Mouse (Mus musculus) stomach, embryonic 15.5 days (tissue): ENCODE measurements around the gene Cox8b. TPM values are rescaled to one million over a fixed set of nuclear protein-coding genes. Genes with fewer than 3 reads are reported as not detected.
A peak's percentile ranks its signal among the peaks of the same experiment; 100 is the strongest.

Experiments
- ATAC-seq: fragments of 200-750 bp; cut with Nextera tagmentation; 2 replicates; pipeline ENCODE4 v1.8.0; 2017; ENCODE audit warnings: low read depth, moderate number of reproducible peaks, moderate TSS enrichment; ENCODE audit not compliant: insufficient read depth, low FRiP score
- H3K27ac ChIP-seq: fragments of 300-500 bp; sonication (generic); 2 replicates; pipeline ENCODE4 v1.5.1; 2015; ENCODE audit warnings: mild to moderate bottlenecking, inconsistent platforms
- H3K27me3 ChIP-seq: fragments of 300-500 bp; sonication (generic); replicated peaks from 2 replicates; pipeline ENCODE4 v1.6.1; 2015; ENCODE audit warnings: inconsistent platforms
- H3K36me3 ChIP-seq: fragments of 300-500 bp; sonication (generic); 2 replicates; pipeline ENCODE4 v1.6.1; 2015; ENCODE audit warnings: inconsistent platforms
- H3K4me1 ChIP-seq: fragments of 300-500 bp; sonication (generic); 2 replicates; pipeline ENCODE4 v1.6.1; 2015; ENCODE audit warnings: inconsistent platforms
- H3K4me2 ChIP-seq: fragments of 300-500 bp; sonication (generic); 2 replicates; pipeline ENCODE4 v1.6.1; 2015; ENCODE audit warnings: mild to moderate bottlenecking, inconsistent platforms
- H3K4me3 ChIP-seq: fragments of 300-500 bp; sonication (generic); replicated peaks from 2 replicates; pipeline ENCODE4 v1.5.1; 2015; ENCODE audit warnings: inconsistent platforms
- H3K9ac ChIP-seq: fragments of 300-500 bp; sonication (generic); 2 replicates; pipeline ENCODE4 v1.6.1; 2015; ENCODE audit warnings: inconsistent platforms
- H3K9me3 ChIP-seq: fragments of 300-500 bp; sonication (generic); 2 replicates; pipeline ENCODE4 v1.6.1; 2016; ENCODE audit warnings: inconsistent platforms
- WGBS: fragments of 180-500 bp; shearing (Covaris S2); methylation state at CpG from one replicate; pipeline ENCODE4 v1.1.7; 2015; 5-methylcytosine and 5-hydroxymethylcytosine counted together
- polyA plus RNA-seq: library from polyadenylated mRNA; unstranded; fragments of >200 nt; fragmentation: Nextera tagmentation; extraction: Ambion mirVana; gene quantifications from 2 replicates; pipeline ENCODE4 v1.2.1, GENCODE M21; 2015

The Cox8b gene
- polyA plus RNA-seq, result 0.76 and 2.6 TPM in 2 replicates

GRCm38 (mm10) chr7:140900220-140900619 is at the start of gene Cox8b:
TSS of gene Cox8b (minus strand) at chr7:140900446.
- Histone ChIP-seq H3K36me3 (peaks cover 22% of the 10 kb centered on the region), H3K9me3 (no peaks in the 10 kb centered on the region), H3K9ac (no peak within 1 kb of the TSS; the same call in 1 of the 2 replicates), H3K4me2 (no peak within 1 kb of the TSS), H3K27me3 (no peaks in the 10 kb centered on the region), H3K27ac (no peak within 1 kb of the TSS; the same call in 1 of the 2 replicates), H3K4me1 (no peaks in the 10 kb centered on the region), H3K4me3 (no peak within 1 kb of the TSS)
- ATAC-seq, result no peak
- 67% methylated on average over 10 of the region's 10 CpGs for WGBS

DNA sequence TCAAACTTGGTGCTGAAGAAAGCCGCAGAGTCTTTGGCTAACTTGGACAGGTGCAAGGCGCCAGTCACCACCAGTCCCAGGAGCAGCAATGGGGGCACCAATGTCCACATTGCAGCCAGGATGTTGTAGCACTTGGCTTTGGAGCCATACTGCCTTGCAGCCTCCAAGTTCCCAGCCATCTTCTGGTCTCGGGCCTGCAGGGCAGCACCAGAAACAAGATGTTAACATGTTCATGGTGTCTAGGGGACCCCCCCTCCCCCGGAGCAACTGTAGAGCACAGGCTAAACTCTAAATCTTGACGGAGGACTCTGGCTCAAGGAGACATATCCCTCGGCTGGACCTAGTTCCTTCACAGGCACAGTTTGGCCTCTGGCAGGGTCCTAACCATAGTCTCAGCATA is 49.0 kb upstream of the Cox8b start:
- H3K9me3 ChIP-seq, result no peaks in the 10 kb centered on the region
- peaks cover 25% of the 10 kb centered on the region for H3K36me3 ChIP-seq
- no peaks in the 10 kb centered on the region for H3K27me3 ChIP-seq
- 88% methylated on average over 6 of the region's 6 CpGs for WGBS
- H3K27ac ChIP-seq, result no peak overlapping the region; the same call in 1 of the 2 replicates
- H3K4me2 ChIP-seq, result no peak overlapping the region
- H3K4me3 ChIP-seq, result no peak overlapping the region
- no peak overlapping the region for H3K9ac ChIP-seq
- no peak for ATAC-seq
- peaks cover 35% of the 10 kb centered on the region for H3K4me1 ChIP-seq

GRCm38 (mm10) chr7:140948161-140948560 is 47.9 kb upstream of the Cox8b start:
- Histone ChIP-seq H3K4me2 (no peak overlapping the region), H3K27me3 (no peaks in the 10 kb centered on the region), H3K27ac (no peak overlapping the region), H3K4me3 (no peak overlapping the region), H3K36me3 (peaks cover 23% of the 10 kb centered on the region), H3K9me3 (no peaks in the 10 kb centered on the region), H3K9ac (no peak overlapping the region), H3K4me1 (peaks cover 28% of the 10 kb centered on the region)
- no peak for ATAC-seq
- WGBS, result 73% methylated on average over 8 of the region's 8 CpGs

DNA sequence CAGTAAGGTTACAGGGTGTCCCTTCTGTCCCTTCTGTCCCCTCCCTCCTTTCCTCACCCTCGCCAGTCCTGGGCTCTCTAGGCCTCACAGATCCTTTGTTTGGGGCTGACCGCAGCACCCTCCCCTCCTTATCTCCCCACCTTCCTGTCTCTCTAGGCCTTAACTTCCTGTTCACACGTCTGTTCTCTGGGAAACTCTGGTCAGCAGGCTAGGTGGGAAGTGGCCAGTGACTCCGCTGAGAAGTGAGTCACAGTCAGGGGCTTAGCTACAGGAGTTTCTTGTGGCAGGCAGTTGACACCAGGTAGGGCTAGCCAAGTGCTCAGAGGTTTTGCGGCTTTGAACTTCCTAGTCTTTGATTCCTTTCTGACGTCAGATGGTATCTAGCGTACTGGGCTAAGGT is 46.7 kb upstream of the Cox8b start:
- peaks cover 30% of the 10 kb centered on the region for H3K4me1 ChIP-seq
- H3K9me3 ChIP-seq, result no peaks in the 10 kb centered on the region
- 47% methylated on average over 7 of the region's 7 CpGs for WGBS
- no peak overlapping the region for H3K9ac ChIP-seq
- no peak overlapping the region for H3K4me2 ChIP-seq
- H3K36me3 ChIP-seq, result peaks cover 19% of the 10 kb centered on the region
- peak; percentile 5; the same call in 1 of the 2 replicates for ATAC-seq
- peak overlapping the region; percentile 35; the same call in 1 of the 2 replicates for H3K27ac ChIP-seq
- no peaks in the 10 kb centered on the region for H3K27me3 ChIP-seq
- H3K4me3 ChIP-seq, result no peak overlapping the region

- ATAC-seq, result no peak
- Histone ChIP-seq H3K36me3 (peaks cover 19% of the 10 kb centered on the region), H3K4me1 (peaks cover 24% of the 10 kb centered on the region), H3K27ac (peak overlapping the region; percentile 35; the same call in 1 of the 2 replicates), H3K9ac (no peak overlapping the region), H3K4me3 (no peak overlapping the region), H3K9me3 (no peaks in the 10 kb centered on the region), H3K4me2 (no peak overlapping the region), H3K27me3 (no peaks in the 10 kb centered on the region)
- 91% methylated on average over 10 of the region's 10 CpGs for WGBS
These were observed 46.1 kb upstream of the Cox8b start for GRCm38 (mm10) chr7:140946311-140946710.

- ATAC-seq, result no peak
- H3K9me3 ChIP-seq, result no peaks in the 10 kb centered on the region
- no peak overlapping the region for H3K9ac ChIP-seq
- peaks cover 19% of the 10 kb centered on the region for H3K36me3 ChIP-seq
- H3K27ac ChIP-seq, result no peak overlapping the region
- H3K27me3 ChIP-seq, result no peaks in the 10 kb centered on the region
- no peak overlapping the region for H3K4me3 ChIP-seq
- peaks cover 18% of the 10 kb centered on the region for H3K4me1 ChIP-seq
- WGBS, result 89% methylated on average over 5 of the region's 5 CpGs
- no peak overlapping the region for H3K4me2 ChIP-seq
These were observed 45.0 kb upstream of the Cox8b start for GRCm38 (mm10) chr7:140945247-140945646.

- 87% methylated on average over 7 of the region's 7 CpGs for WGBS
- no peaks in the 10 kb centered on the region for H3K9me3 ChIP-seq
- no peak for ATAC-seq
These were observed 44.0 kb upstream of the Cox8b start for GRCm38 (mm10) chr7:140944236-140944635.

DNA sequence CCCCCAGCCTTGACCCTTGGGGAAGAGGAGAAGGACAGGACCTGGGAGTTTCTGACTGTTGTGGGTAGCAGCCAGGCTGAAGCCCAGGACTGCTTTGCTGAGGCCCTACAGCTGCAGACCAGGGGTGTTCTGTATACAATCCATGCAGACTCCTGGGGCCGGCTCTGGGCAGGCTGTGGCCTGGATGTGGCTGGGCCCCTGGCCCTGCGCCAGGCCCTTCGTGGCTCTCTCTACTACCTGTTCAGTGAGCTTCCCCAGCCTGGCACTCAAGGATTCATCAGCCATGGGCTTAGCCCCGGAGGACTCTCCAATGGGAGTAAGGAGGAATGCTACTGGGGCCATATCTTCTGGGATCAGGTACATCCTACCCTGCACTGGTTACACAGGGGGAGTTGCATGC is 43.1 kb upstream of the Cox8b start:
- no peaks in the 10 kb centered on the region for H3K9me3 ChIP-seq
- no peak overlapping the region for H3K4me2 ChIP-seq
- H3K4me3 ChIP-seq, result no peak overlapping the region
- peaks cover 8% of the 10 kb centered on the region; the same call in 1 of the 2 replicates for H3K36me3 ChIP-seq
- peak overlapping the region; percentile 35 for H3K27ac ChIP-seq
- 77% methylated on average over 4 of the region's 4 CpGs for WGBS
- H3K4me1 ChIP-seq, result peaks cover 29% of the 10 kb centered on the region
- H3K9ac ChIP-seq, result 0 out of 2 replicates have a peak overlapping the region, but pooled peaks have one; percentile 16
- no peaks in the 10 kb centered on the region for H3K27me3 ChIP-seq
- no peak for ATAC-seq

More at GRCm38 (mm10) chr7:140944236-140944635, 44.0 kb upstream of the Cox8b start:
- no peaks in the 10 kb centered on the region for H3K27me3 ChIP-seq
- H3K36me3 ChIP-seq, result peaks cover 17% of the 10 kb centered on the region
- H3K27ac ChIP-seq, result no peak overlapping the region
- peaks cover 28% of the 10 kb centered on the region for H3K4me1 ChIP-seq
- H3K9ac ChIP-seq, result no peak overlapping the region
- no peak overlapping the region for H3K4me2 ChIP-seq
- no peak overlapping the region for H3K4me3 ChIP-seq

DNA sequence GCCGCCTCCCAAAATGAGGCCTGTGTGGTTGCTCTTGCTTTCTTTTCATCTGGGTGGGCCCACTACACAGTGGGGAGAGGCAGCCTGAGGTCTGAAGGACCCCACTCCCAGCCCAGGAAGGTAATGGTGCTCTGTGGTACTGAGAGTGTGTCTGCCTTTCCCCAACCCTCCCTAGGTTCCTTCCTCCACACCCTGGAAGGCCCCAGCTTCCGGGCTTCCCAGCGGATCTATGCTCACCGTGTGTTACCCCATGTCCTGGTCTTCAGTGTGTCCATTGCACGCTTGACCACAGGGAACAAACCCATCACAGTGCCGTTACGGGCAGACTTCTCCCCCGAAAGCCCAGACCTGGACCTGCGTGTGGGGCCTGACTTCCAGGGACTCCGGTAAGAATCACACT is 42.6 kb upstream of the Cox8b start:
- H3K4me3 ChIP-seq, result no peak overlapping the region
- WGBS, result 85% methylated on average over 10 of the region's 10 CpGs
- peak overlapping the region; percentile 97 for H3K27ac ChIP-seq
- peaks cover 29% of the 10 kb centered on the region for H3K4me1 ChIP-seq
- ATAC-seq, result no peak
- no peak overlapping the region for H3K9ac ChIP-seq
- no peaks in the 10 kb centered on the region for H3K9me3 ChIP-seq
- peak overlapping the region; percentile 64; the same call in 1 of the 2 replicates for H3K4me2 ChIP-seq
- H3K27me3 ChIP-seq, result no peaks in the 10 kb centered on the region
- peaks cover 8% of the 10 kb centered on the region; the same call in 1 of the 2 replicates for H3K36me3 ChIP-seq

DNA sequence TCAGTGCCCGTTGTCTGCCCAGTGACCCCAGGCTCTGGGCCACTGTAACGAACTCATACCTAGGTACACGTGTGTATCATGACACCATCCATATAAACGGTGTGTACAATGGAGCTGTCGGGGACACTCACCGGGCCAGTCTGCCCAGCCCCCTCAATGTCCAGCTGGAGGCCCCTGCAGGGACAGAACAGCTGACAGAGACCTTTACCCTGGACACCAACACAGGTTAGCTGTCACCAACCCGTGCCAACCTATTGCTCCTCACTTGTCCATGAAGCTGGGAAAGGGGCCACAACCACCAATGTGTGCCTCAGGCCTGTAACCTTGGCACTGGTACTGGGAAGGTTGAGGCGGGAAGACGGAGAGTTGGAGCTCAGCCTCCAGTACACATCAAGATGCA is 42.1 kb upstream of the Cox8b start:
- H3K4me1 ChIP-seq, result peaks cover 29% of the 10 kb centered on the region
- 34% methylated on average over 9 of the region's 9 CpGs for WGBS
- H3K36me3 ChIP-seq, result peaks cover 8% of the 10 kb centered on the region; the same call in 1 of the 2 replicates
- H3K27ac ChIP-seq, result peak overlapping the region; percentile 97
- no peaks in the 10 kb centered on the region for H3K9me3 ChIP-seq
- H3K27me3 ChIP-seq, result no peaks in the 10 kb centered on the region
- no peak for ATAC-seq
- H3K4me2 ChIP-seq, result peak overlapping the region; percentile 64
- peak overlapping the region; percentile 56 for H3K4me3 ChIP-seq
- peak overlapping the region; percentile 45 for H3K9ac ChIP-seq

- H3K9ac ChIP-seq, result peak within 1 kb of the TSS; percentile 45
- peaks cover 29% of the 10 kb centered on the region for H3K4me1 ChIP-seq
- H3K27ac ChIP-seq, result peak within 1 kb of the TSS; percentile 97
- 1% methylated on average over 33 of the region's 33 CpGs for WGBS
- peak; percentile 88 for ATAC-seq
- H3K36me3 ChIP-seq, result peaks cover 2% of the 10 kb centered on the region; the same call in 1 of the 2 replicates
- H3K4me2 ChIP-seq, result peak within 1 kb of the TSS; percentile 64
- H3K9me3 ChIP-seq, result no peaks in the 10 kb centered on the region
- H3K4me3 ChIP-seq, result peak within 1 kb of the TSS; percentile 56
- no peaks in the 10 kb centered on the region for H3K27me3 ChIP-seq
These were observed 41.2 kb upstream of the Cox8b start, which contains the start of gene Pgghg for GRCm38 (mm10) chr7:140941222-140942051. TSS of gene Pgghg (plus strand) at chr7:140941391.

DNA sequence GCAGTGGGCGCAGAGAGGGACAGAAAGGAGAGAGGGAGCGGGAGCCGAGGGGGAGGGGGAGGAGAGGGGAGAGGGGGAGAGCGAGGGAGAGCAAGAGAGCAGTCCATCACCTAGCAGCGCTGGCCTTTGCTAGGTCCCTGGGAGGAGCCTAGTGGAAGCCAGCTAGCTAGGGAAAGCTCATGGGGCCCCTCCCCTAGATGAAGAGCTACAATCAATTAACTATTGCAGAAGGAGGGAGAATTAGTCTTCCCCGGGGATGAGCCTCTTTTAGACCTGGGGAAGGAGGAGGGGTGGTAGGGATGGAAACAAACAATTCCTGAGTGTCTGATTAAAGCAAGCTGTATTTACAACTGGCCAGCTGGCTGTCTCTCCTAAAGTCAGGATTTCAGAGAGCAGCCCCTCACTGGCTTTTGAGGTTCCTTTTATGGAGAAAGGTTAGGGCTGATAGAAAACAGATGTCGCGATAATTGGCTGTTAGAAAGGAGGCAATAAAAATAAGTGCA is 39.5 kb upstream of the Cox8b start:
- no peaks in the 10 kb centered on the region for H3K27me3 ChIP-seq
- ATAC-seq, result peak; percentile 29
- 5% methylated on average over 7 of the region's 8 CpGs for WGBS
- peaks cover 29% of the 10 kb centered on the region for H3K4me1 ChIP-seq
- no peaks in the 10 kb centered on the region; the same call in 1 of the 2 replicates for H3K36me3 ChIP-seq
- no peak overlapping the region for H3K9ac ChIP-seq
- H3K4me3 ChIP-seq, result no peak overlapping the region
- no peaks in the 10 kb centered on the region for H3K9me3 ChIP-seq
- H3K4me2 ChIP-seq, result peak overlapping the region; percentile 42
- H3K27ac ChIP-seq, result peak overlapping the region; percentile 97
